Mouse (Mus musculus): Measurements from ENCODE around the gene Sorbs1. TPM values are rescaled to one million over a fixed set of nuclear protein-coding genes. Genes with fewer than 3 reads are reported as not detected.

Gene Sorbs1
- polyA plus RNA-seq, 1 experiment from 2014 or later = 24.5 TPM

GRCm38 (mm10) chr19:40271308-40271892 lies 242.2 kb downstream of the Sorbs1 start, which contains the start of gene Pdlim1:
Gene Pdlim1 (minus strand): TSS chr19:40271842.
- Histone ChIP-seq H3K36me3 (no peaks in the 10 kb centered on the region), H3K4me3 (peak within 1 kb of the TSS; percentile 64), H3K9me3 (replicated peaks) (no peaks in the 10 kb centered on the region), H3K27ac (peak within 1 kb of the TSS; percentile 68), H3K27me3 (ENCODE audit: low read depth, poor library complexity, severe bottlenecking) (peaks cover 41% of the 10 kb centered on the region), H3K4me1 (peaks cover 14% of the 10 kb centered on the region)
- DNase-seq (ENCODE audit: low spot score) = peak; percentile 79
- under 1% methylated on average over 44 of the region's 54 CpGs for WGBS

- 10% methylated on average over 63 of the region's 63 CpGs for WGBS
- Histone ChIP-seq H3K27ac (peak overlapping the region; percentile 68), H3K4me3 (peak overlapping the region; percentile 64), H3K4me1 (peaks cover 14% of the 10 kb centered on the region), H3K27me3 (ENCODE audit: low read depth, poor library complexity, severe bottlenecking) (peaks cover 41% of the 10 kb centered on the region), H3K36me3 (no peaks in the 10 kb centered on the region), H3K9me3 (replicated peaks) (no peaks in the 10 kb centered on the region)
- peak; percentile 37 for DNase-seq (ENCODE audit: low spot score)
These were observed 242.9 kb downstream of the Sorbs1 start for GRCm38 (mm10) chr19:40270351-40271307.

- Histone ChIP-seq H3K4me1 (peaks cover 14% of the 10 kb centered on the region), H3K27ac (no peak overlapping the region), H3K27me3 (ENCODE audit: low read depth, poor library complexity, severe bottlenecking) (peaks cover 41% of the 10 kb centered on the region), H3K36me3 (no peaks in the 10 kb centered on the region), H3K9me3 (replicated peaks) (no peaks in the 10 kb centered on the region), H3K4me3 (no peak overlapping the region)
- WGBS = 72% methylated on average over 5 of the region's 5 CpGs
- peak; percentile 25 for DNase-seq (ENCODE audit: low spot score)
These were observed 244.1 kb downstream of the Sorbs1 start for GRCm38 (mm10) chr19:40269526-40269925.

GRCm38 (mm10) chr19:40268493-40268892 lies 245.1 kb downstream of the Sorbs1 start:
- Histone ChIP-seq H3K27me3 (ENCODE audit: low read depth, poor library complexity, severe bottlenecking) (peaks cover 41% of the 10 kb centered on the region), H3K4me1 (peaks cover 14% of the 10 kb centered on the region), H3K27ac (no peak overlapping the region), H3K9me3 (replicated peaks) (no peaks in the 10 kb centered on the region), H3K36me3 (no peaks in the 10 kb centered on the region), H3K4me3 (no peak overlapping the region)
- WGBS = 52% methylated on average over 3 of the region's 3 CpGs
- DNase-seq (ENCODE audit: low spot score) = peak; percentile 27

- Histone ChIP-seq H3K9me3 (replicated peaks) (no peaks in the 10 kb centered on the region), H3K27me3 (ENCODE audit: low read depth, poor library complexity, severe bottlenecking) (peaks cover 32% of the 10 kb centered on the region), H3K36me3 (no peaks in the 10 kb centered on the region), H3K4me1 (peaks cover 14% of the 10 kb centered on the region), H3K4me3 (no peak overlapping the region), H3K27ac (no peak overlapping the region)
- DNase-seq (ENCODE audit: low spot score) = peak; percentile 23
- WGBS = 88% methylated on average over 1 of the region's 1 CpGs
These were observed 246.2 kb downstream of the Sorbs1 start for GRCm38 (mm10) chr19:40267380-40267779.

GRCm38 (mm10) chr19:40259485-40259884 lies 254.1 kb downstream of the Sorbs1 start:
- H3K27ac ChIP-seq = no peak overlapping the region
- H3K4me3 ChIP-seq = no peak overlapping the region
- no peaks in the 10 kb centered on the region for H3K4me1 ChIP-seq
- DNase-seq (ENCODE audit: low spot score) = peak; percentile 28
- no peaks in the 10 kb centered on the region for H3K36me3 ChIP-seq
- 89% methylated on average over 1 of the region's 1 CpGs for WGBS
- H3K9me3 ChIP-seq (replicated peaks) = no peaks in the 10 kb centered on the region
- no peaks in the 10 kb centered on the region for H3K27me3 ChIP-seq (ENCODE audit: low read depth, poor library complexity, severe bottlenecking)

- Histone ChIP-seq H3K36me3 (no peaks in the 10 kb centered on the region), H3K9me3 (replicated peaks) (no peaks in the 10 kb centered on the region), H3K27ac (no peak overlapping the region), H3K4me1 (no peaks in the 10 kb centered on the region; the same call in 1 of the 2 replicates), H3K27me3 (ENCODE audit: low read depth, poor library complexity, severe bottlenecking) (no peaks in the 10 kb centered on the region), H3K4me3 (no peak overlapping the region)
- peak; percentile 18 for DNase-seq (ENCODE audit: low spot score)
- WGBS = 71% methylated on average over 4 of the region's 4 CpGs
These were observed 256.2 kb downstream of the Sorbs1 start for GRCm38 (mm10) chr19:40257396-40257795.

GRCm38 (mm10) chr19:40256376-40257050 lies 257.1 kb downstream of the Sorbs1 start:
- WGBS = 83% methylated on average over 2 of the region's 2 CpGs
- Histone ChIP-seq H3K9me3 (replicated peaks) (no peaks in the 10 kb centered on the region), H3K36me3 (no peaks in the 10 kb centered on the region), H3K4me1 (no peaks in the 10 kb centered on the region; the same call in 1 of the 2 replicates), H3K4me3 (no peak overlapping the region), H3K27me3 (ENCODE audit: low read depth, poor library complexity, severe bottlenecking) (no peaks in the 10 kb centered on the region), H3K27ac (no peak overlapping the region)
- DNase-seq (ENCODE audit: low spot score) = peak; percentile 17

GRCm38 (mm10) chr19:40255561-40255960 lies 258.0 kb downstream of the Sorbs1 start:
- Histone ChIP-seq H3K27me3 (ENCODE audit: low read depth, poor library complexity, severe bottlenecking) (no peaks in the 10 kb centered on the region), H3K4me1 (no peaks in the 10 kb centered on the region; the same call in 1 of the 2 replicates), H3K36me3 (no peaks in the 10 kb centered on the region), H3K9me3 (replicated peaks) (no peaks in the 10 kb centered on the region), H3K4me3 (no peak overlapping the region), H3K27ac (no peak overlapping the region)
- 73% methylated on average over 1 of the region's 1 CpGs for WGBS
- DNase-seq (ENCODE audit: low spot score) = no peak

- Histone ChIP-seq H3K27ac (no peak overlapping the region), H3K4me3 (no peak overlapping the region), H3K9me3 (replicated peaks) (no peaks in the 10 kb centered on the region), H3K27me3 (ENCODE audit: low read depth, poor library complexity, severe bottlenecking) (no peaks in the 10 kb centered on the region), H3K4me1 (no peaks in the 10 kb centered on the region; the same call in 1 of the 2 replicates), H3K36me3 (no peaks in the 10 kb centered on the region)
- WGBS = 89% methylated on average over 3 of the region's 3 CpGs
- no peak for DNase-seq (ENCODE audit: low spot score)
These were observed 258.8 kb downstream of the Sorbs1 start for GRCm38 (mm10) chr19:40254741-40255140.

- Histone ChIP-seq H3K36me3 (no peaks in the 10 kb centered on the region), H3K27me3 (ENCODE audit: low read depth, poor library complexity, severe bottlenecking) (no peaks in the 10 kb centered on the region), H3K4me3 (no peak overlapping the region), H3K9me3 (replicated peaks) (no peaks in the 10 kb centered on the region), H3K27ac (no peak overlapping the region), H3K4me1 (no peaks in the 10 kb centered on the region; the same call in 1 of the 2 replicates)
- DNase-seq (ENCODE audit: low spot score) = no peak
- WGBS = 66% methylated on average over 13 of the region's 13 CpGs
These were observed 259.8 kb downstream of the Sorbs1 start for GRCm38 (mm10) chr19:40253768-40254167.

- H3K4me3 ChIP-seq = no peak overlapping the region
- H3K27ac ChIP-seq = no peak overlapping the region
- H3K9me3 ChIP-seq (replicated peaks) = no peaks in the 10 kb centered on the region
- H3K27me3 ChIP-seq (ENCODE audit: low read depth, poor library complexity, severe bottlenecking) = no peaks in the 10 kb centered on the region
- no peaks in the 10 kb centered on the region; the same call in 1 of the 2 replicates for H3K4me1 ChIP-seq
- WGBS = 91% methylated on average over 4 of the region's 4 CpGs
- DNase-seq (ENCODE audit: low spot score) = no peak
- H3K36me3 ChIP-seq = no peaks in the 10 kb centered on the region
These were observed 262.5 kb downstream of the Sorbs1 start for GRCm38 (mm10) chr19:40251115-40251514.

Measured in limb, embryonic 10.5 days (tissue).